Comparison of ENCODE assay signal across 21 mouse cellular contexts in genomic region chr4:31672842-31673171, GRCm38 (mm10).
A peak's percentile ranks its signal among the peaks of the same experiment; 100 is the strongest.
DNase-seq lines count a peak whose midpoint lies in the region; ATAC-seq lines count a peak whose summit lies in the region.
"Had no signal": no experiment of that assay in that cellular context is flagged by ENCODE, and none has a peak within 500 bp of the region (broad histone marks: within the 10 kb centered on the region; RNA-seq: fewer than 3 reads in every experiment).

No protein-coding gene starts in this region.

- H3K36me3 ChIP-seq in embryonic facial prominence, embryonic 15.5 days, result no peaks in the 10 kb centered on the region
- H3K36me3 ChIP-seq in embryonic facial prominence, embryonic 10.5 days (replicated peaks), result no peaks in the 10 kb centered on the region
- no peaks in the 10 kb centered on the region for H3K36me3 ChIP-seq in hindbrain, embryonic 11.5 days (ENCODE audit: control insufficient read depth, insufficient read depth, low read length)
- H3K36me3 ChIP-seq in hindbrain, embryonic 14.5 days (replicated peaks; ENCODE audit: control insufficient read depth, insufficient read depth), result no peaks in the 10 kb centered on the region
- H3K36me3 ChIP-seq in midbrain, embryonic 13.5 days, result no peaks in the 10 kb centered on the region
- H3K36me3 ChIP-seq in midbrain, embryonic 16.5 days (ENCODE audit: control insufficient read depth, insufficient read depth, low read length), result no peaks in the 10 kb centered on the region
- no peaks in the 10 kb centered on the region for H3K36me3 ChIP-seq in forebrain, embryonic 13.5 days (ENCODE audit: poor library complexity, severe bottlenecking)
- H3K36me3 ChIP-seq: embryonic facial prominence, embryonic 12.5 days; G1E; heart, embryonic 15.5 days had no signal

- no peak overlapping the region for H3K9ac ChIP-seq in embryonic facial prominence, embryonic 15.5 days
- H3K9ac ChIP-seq in hindbrain, embryonic 11.5 days (ENCODE audit: low read depth, low read length), result no peak overlapping the region
- no peak overlapping the region for H3K9ac ChIP-seq in hindbrain, embryonic 14.5 days
- no peak overlapping the region for H3K9ac ChIP-seq in midbrain, embryonic 13.5 days (replicated peaks)
- H3K9ac ChIP-seq in midbrain, embryonic 16.5 days (ENCODE audit: low read depth, low read length), result no peak overlapping the region
- H3K9ac ChIP-seq in forebrain, embryonic 13.5 days, result no peak overlapping the region
- H3K9ac ChIP-seq: embryonic facial prominence, embryonic 12.5 days; heart, embryonic 15.5 days had no signal

- no peak overlapping the region for H3K27ac ChIP-seq in embryonic facial prominence, embryonic 15.5 days (replicated peaks)
- H3K27ac ChIP-seq in embryonic facial prominence, embryonic 10.5 days (replicated peaks), result no peak overlapping the region
- H3K27ac ChIP-seq in hindbrain, embryonic 11.5 days (ENCODE audit: low read depth, low read length), result no peak overlapping the region
- no peak overlapping the region for H3K27ac ChIP-seq in hindbrain, embryonic 14.5 days
- no peak overlapping the region for H3K27ac ChIP-seq in midbrain, embryonic 13.5 days
- no peak overlapping the region for H3K27ac ChIP-seq in midbrain, embryonic 16.5 days (ENCODE audit: low read length)
- peak overlapping the region; percentile 52; the same call in 1 of the 2 replicates for H3K27ac ChIP-seq in forebrain, embryonic 13.5 days
- H3K27ac ChIP-seq: embryonic facial prominence, embryonic 12.5 days; heart, adult 2 months; heart, embryonic 15.5 days; hindbrain, postnatal 0 days had no signal

- no peaks in the 10 kb centered on the region for H3K27me3 ChIP-seq in embryonic facial prominence, embryonic 15.5 days
- H3K27me3 ChIP-seq in embryonic facial prominence, embryonic 10.5 days (replicated peaks; ENCODE audit: low read depth, poor library complexity, severe bottlenecking), result no peaks in the 10 kb centered on the region
- no peaks in the 10 kb centered on the region for H3K27me3 ChIP-seq in hindbrain, embryonic 11.5 days (ENCODE audit: control insufficient read depth, insufficient read depth, low read length)
- H3K27me3 ChIP-seq in hindbrain, embryonic 14.5 days (ENCODE audit: control insufficient read depth, insufficient read depth, low read length), result no peaks in the 10 kb centered on the region
- no peaks in the 10 kb centered on the region for H3K27me3 ChIP-seq in midbrain, embryonic 13.5 days
- H3K27me3 ChIP-seq in midbrain, embryonic 16.5 days (ENCODE audit: control insufficient read depth, insufficient read depth, low read depth, low read length), result no peaks in the 10 kb centered on the region
- no peaks in the 10 kb centered on the region for H3K27me3 ChIP-seq in forebrain, embryonic 13.5 days
- H3K27me3 ChIP-seq: embryonic facial prominence, embryonic 12.5 days; heart, embryonic 15.5 days had no signal

- H3K4me1 ChIP-seq in embryonic facial prominence, embryonic 15.5 days, result no peaks in the 10 kb centered on the region
- H3K4me1 ChIP-seq in embryonic facial prominence, embryonic 10.5 days, result peaks cover 3% of the 10 kb centered on the region; the same call in 1 of the 2 replicates
- H3K4me1 ChIP-seq in hindbrain, embryonic 11.5 days (replicated peaks; ENCODE audit: control insufficient read depth, insufficient read depth, low read length), result no peaks in the 10 kb centered on the region
- H3K4me1 ChIP-seq in hindbrain, embryonic 14.5 days (replicated peaks; ENCODE audit: control insufficient read depth, insufficient read depth, low read length), result no peaks in the 10 kb centered on the region
- 0 out of 2 replicates have a peak, but pooled peaks cover 6% of the 10 kb centered on the region for H3K4me1 ChIP-seq in midbrain, embryonic 13.5 days (replicated peaks)
- H3K4me1 ChIP-seq in midbrain, embryonic 16.5 days (ENCODE audit: control insufficient read depth, insufficient read depth, low read length), result no peaks in the 10 kb centered on the region
- peaks cover 17% of the 10 kb centered on the region for H3K4me1 ChIP-seq in forebrain, embryonic 13.5 days
- H3K4me1 ChIP-seq: embryonic facial prominence, embryonic 12.5 days; heart, embryonic 15.5 days had no signal

- 76% methylated on average over 2 of the region's 2 CpGs for WGBS in embryonic facial prominence, embryonic 15.5 days
- 94% methylated on average over 2 of the region's 2 CpGs for WGBS in embryonic facial prominence, embryonic 10.5 days
- 90% methylated on average over 2 of the region's 2 CpGs for WGBS in hindbrain, embryonic 11.5 days
- 84% methylated on average over 2 of the region's 2 CpGs for WGBS in hindbrain, embryonic 14.5 days
- 94% methylated on average over 2 of the region's 2 CpGs for WGBS in midbrain, embryonic 13.5 days
- 95% methylated on average over 2 of the region's 2 CpGs for WGBS in midbrain, embryonic 16.5 days
- 85% methylated on average over 2 of the region's 2 CpGs for WGBS in forebrain, embryonic 13.5 days

- no peak overlapping the region for H3K4me3 ChIP-seq in embryonic facial prominence, embryonic 15.5 days (replicated peaks)
- H3K4me3 ChIP-seq in embryonic facial prominence, embryonic 10.5 days, result no peak overlapping the region
- H3K4me3 ChIP-seq in hindbrain, embryonic 11.5 days (ENCODE audit: low read depth, low read length), result no peak overlapping the region
- no peak overlapping the region for H3K4me3 ChIP-seq in hindbrain, embryonic 14.5 days (replicated peaks; ENCODE audit: low read length)
- no peak overlapping the region for H3K4me3 ChIP-seq in midbrain, embryonic 13.5 days (replicated peaks)
- no peak overlapping the region for H3K4me3 ChIP-seq in midbrain, embryonic 16.5 days (ENCODE audit: low read depth, low read length)
- no peak overlapping the region for H3K4me3 ChIP-seq in forebrain, embryonic 13.5 days
- H3K4me3 ChIP-seq: embryonic facial prominence, embryonic 12.5 days; heart, adult 2 months; heart, embryonic 15.5 days had no signal

- DNase-seq in embryonic facial prominence, embryonic 10.5 days (ENCODE audit: low spot score), result no peak
- no peak for DNase-seq in hindbrain, embryonic 11.5 days (ENCODE audit: low spot score)
- DNase-seq in hindbrain, embryonic 14.5 days (ENCODE audit: low spot score), result no peak
- DNase-seq: adrenal gland, adult 8-10 months; B cell, adult 2 months; cerebellum, adult 8-10 months; cerebellum, postnatal 14 days; embryo, embryonic 11 days; gastrocnemius, postnatal 14 days; heart, adult 2 months; heart, postnatal 14 days had no signal

- no peaks in the 10 kb centered on the region for H3K9me3 ChIP-seq in embryonic facial prominence, embryonic 15.5 days (replicated peaks)
- no peaks in the 10 kb centered on the region for H3K9me3 ChIP-seq in embryonic facial prominence, embryonic 10.5 days
- H3K9me3 ChIP-seq in hindbrain, embryonic 11.5 days (ENCODE audit: control insufficient read depth, low read length), result no peaks in the 10 kb centered on the region
- H3K9me3 ChIP-seq in hindbrain, embryonic 14.5 days (ENCODE audit: control insufficient read depth, low read length), result no peaks in the 10 kb centered on the region
- H3K9me3 ChIP-seq in midbrain, embryonic 13.5 days, result no peaks in the 10 kb centered on the region
- no peaks in the 10 kb centered on the region for H3K9me3 ChIP-seq in midbrain, embryonic 16.5 days (replicated peaks; ENCODE audit: control insufficient read depth, low read length, poor library complexity, severe bottlenecking)
- no peaks in the 10 kb centered on the region for H3K9me3 ChIP-seq in forebrain, embryonic 13.5 days (replicated peaks)
- H3K9me3 ChIP-seq: embryonic facial prominence, embryonic 12.5 days; G1E; heart, embryonic 15.5 days had no signal

- peak; percentile 43; the same call in 1 of the 2 replicates for ATAC-seq in embryonic facial prominence, embryonic 15.5 days (ENCODE audit: insufficient number of reproducible peaks, low FRiP score, low TSS enrichment, low read depth)
- ATAC-seq in hindbrain, embryonic 11.5 days (ENCODE audit: low FRiP score), result peak; percentile 49; the same call in 1 of the 2 replicates
- no peak for ATAC-seq in hindbrain, embryonic 14.5 days (ENCODE audit: low FRiP score)
- ATAC-seq in midbrain, embryonic 13.5 days, result peak; percentile 56; the same call in 1 of the 2 replicates
- ATAC-seq in midbrain, embryonic 16.5 days, result no peak
- no peak; the same call in 1 of the 2 replicates for ATAC-seq in forebrain, embryonic 13.5 days
- ATAC-seq: CD4-positive, CD25-positive, alpha-beta regulatory T cell, adult 4 months; hindbrain, postnatal 0 days had no signal

- no peak overlapping the region for H3K4me2 ChIP-seq in embryonic facial prominence, embryonic 15.5 days (replicated peaks)
- no peak overlapping the region for H3K4me2 ChIP-seq in hindbrain, embryonic 11.5 days (replicated peaks; ENCODE audit: low read depth, low read length)
- no peak overlapping the region for H3K4me2 ChIP-seq in hindbrain, embryonic 14.5 days (replicated peaks)
- no peak overlapping the region for H3K4me2 ChIP-seq in midbrain, embryonic 13.5 days (replicated peaks)
- H3K4me2 ChIP-seq in midbrain, embryonic 16.5 days (ENCODE audit: low read length), result no peak overlapping the region
- no peak overlapping the region for H3K4me2 ChIP-seq in forebrain, embryonic 13.5 days
- H3K4me2 ChIP-seq: embryonic facial prominence, embryonic 12.5 days; heart, embryonic 11.5 days; heart, embryonic 15.5 days had no signal

Comparison
In these comparisons a context has a peak if more than half of its experiments do, and no peak if none do; other contexts are left out.
1. ATAC-seq: peak in embryonic facial prominence, embryonic 15.5 days (single experiment), hindbrain, embryonic 11.5 days (single experiment) and midbrain, embryonic 13.5 days (single experiment); none in hindbrain, embryonic 14.5 days (single experiment), midbrain, embryonic 16.5 days (single experiment) and forebrain, embryonic 13.5 days (single experiment).